Mouse (Mus musculus) MEL (cell line): Measurements from ENCODE around the gene Tpcn2. TPM values are rescaled to one million over a fixed set of nuclear protein-coding genes. Genes with fewer than 3 reads are reported as not detected.

Source experiments
- DNase-seq: peaks from one replicate; pipeline ENCODE4 v3.0.0; 2011; ENCODE audit warnings: low read depth, low spot score
- H3K27ac ChIP-seq: 2 replicates; pipeline ENCODE4 v1.5.1; 2012; ENCODE audit warnings: low read depth, mild to moderate bottlenecking, control low read depth, low read length, moderate library complexity; ENCODE audit not compliant: control insufficient read depth
- H3K27me3 ChIP-seq, 2 experiments: fragments of 150-350 bp in 1 of 2; sonication (generic) in 1 of 2; 2 replicates each; pipeline ENCODE4 v1.6.1; 2012; ENCODE audit warnings: low read length in 2 of 2, mild to moderate bottlenecking in 2 of 2, improper control_type of control experiment in 1 of 2, moderate library complexity in 1 of 2; ENCODE audit not compliant: insufficient read depth in 2 of 2, control insufficient read depth in 1 of 2
- H3K36me3 ChIP-seq, 2 experiments: 2 replicates each; pipeline ENCODE4 v1.6.1; 2012 to 2014; ENCODE audit warnings: low read length in 2 of 2, improper control_type of control experiment in 1 of 2, inconsistent platforms in 1 of 2, mild to moderate bottlenecking in 1 of 2; ENCODE audit not compliant: insufficient read depth in 2 of 2, control insufficient read depth in 1 of 2
- H3K4me1 ChIP-seq, 2 experiments: fragments of 150-350 bp in 1 of 2; sonication (generic) in 1 of 2; 2 replicates each; pipeline ENCODE4 v1.6.1; 2012; ENCODE audit warnings: low read length in 2 of 2, improper control_type of control experiment in 1 of 2, mild to moderate bottlenecking in 1 of 2; ENCODE audit not compliant: insufficient read depth in 2 of 2, control insufficient read depth in 1 of 2
- H3K4me3 ChIP-seq, 2 experiments: fragments of 150-350 bp in 1 of 2; sonication (generic) in 1 of 2; 2 replicates each; pipeline ENCODE4 v1.5.1; 2012; ENCODE audit warnings: low read depth in 2 of 2, low read length in 2 of 2, mild to moderate bottlenecking in 2 of 2, moderate library complexity in 2 of 2, control low read depth in 1 of 2, improper control_type of control experiment in 1 of 2; ENCODE audit not compliant: control insufficient read depth in 1 of 2, insufficient read depth in 1 of 2
- H3K79me2 ChIP-seq: 2 replicates; pipeline ENCODE4 v1.6.1; 2012; ENCODE audit warnings: mild to moderate bottlenecking, low read length, moderate library complexity; ENCODE audit not compliant: control insufficient read depth, poor library complexity, insufficient read depth
- H3K9ac ChIP-seq: 2 replicates; pipeline ENCODE4 v1.6.1; 2012; ENCODE audit warnings: low read depth, mild to moderate bottlenecking, control low read depth, low read length, moderate library complexity; ENCODE audit not compliant: control insufficient read depth, poor library complexity, severe bottlenecking
- H3K9me3 ChIP-seq: fragments of 150-350 bp; sonication (generic); replicated peaks from 2 replicates; pipeline ENCODE4 v1.6.1; 2012; ENCODE audit warnings: mild to moderate bottlenecking, low read length, improper control_type of control experiment, moderate library complexity; ENCODE audit not compliant: insufficient read depth
- ETS1 ChIP-seq: IDR thresholded peaks from 2 replicates; pipeline ENCODE4 v1.6.1; 2012; ENCODE audit warnings: low read depth, mild to moderate bottlenecking, inconsistent platforms, low read length, improper control_type of control experiment, moderate library complexity
- JUND ChIP-seq: IDR thresholded peaks from 2 replicates; pipeline ENCODE4 v1.6.1; 2011; ENCODE audit warnings: low read depth, mild to moderate bottlenecking, improper control_type of control experiment, low read length
- MAFK ChIP-seq: IDR thresholded peaks from 2 replicates; pipeline ENCODE4 v1.6.1; 2011; ENCODE audit warnings: low read depth, mild to moderate bottlenecking, low read length, improper control_type of control experiment, borderline replicate concordance
- MAX ChIP-seq: IDR thresholded peaks from 2 replicates; pipeline ENCODE4 v1.6.1; 2011; ENCODE audit warnings: low read length, improper control_type of control experiment
- MAZ ChIP-seq: IDR thresholded peaks from 2 replicates; pipeline ENCODE4 v1.6.1; 2012; ENCODE audit warnings: low read depth, mild to moderate bottlenecking, inconsistent platforms, low read length, improper control_type of control experiment
- MEF2A ChIP-seq: IDR thresholded peaks from 2 replicates; pipeline ENCODE4 v1.6.1; 2014; ENCODE audit warnings: low read depth, mild to moderate bottlenecking, inconsistent platforms, low read length, improper control_type of control experiment; ENCODE audit not compliant: poor library complexity, insufficient replicate concordance, severe bottlenecking; ENCODE audit errors: extremely low read depth
- MYB ChIP-seq: IDR thresholded peaks from 2 replicates; pipeline ENCODE4 v1.6.1; 2011; ENCODE audit warnings: mild to moderate bottlenecking, low read depth, low read length, improper control_type of control experiment
- RAD21 ChIP-seq: IDR thresholded peaks from 2 replicates; pipeline ENCODE4 v1.6.1; 2011; ENCODE audit warnings: mild to moderate bottlenecking, low read depth, low read length, improper control_type of control experiment
- SIN3A ChIP-seq: IDR thresholded peaks from 2 replicates; pipeline ENCODE4 v1.6.1; 2012; ENCODE audit warnings: low read length, improper control_type of control experiment, inconsistent platforms
- UBTF ChIP-seq: IDR thresholded peaks from 2 replicates; pipeline ENCODE4 v1.6.1; 2012; ENCODE audit warnings: low read depth, mild to moderate bottlenecking, inconsistent platforms, low read length, improper control_type of control experiment, moderate library complexity, borderline replicate concordance; ENCODE audit not compliant: insufficient read depth
- USF1 ChIP-seq: IDR thresholded peaks from 2 replicates; pipeline ENCODE4 v1.6.1; 2014; ENCODE audit warnings: low read depth, mild to moderate bottlenecking, inconsistent platforms, low read length, improper control_type of control experiment, moderate library complexity
- USF2 ChIP-seq, 2 experiments: IDR thresholded peaks; 2 replicates each; pipeline ENCODE4 v1.6.1; 2011 to 2012; ENCODE audit warnings: improper control_type of control experiment in 2 of 2, low read length in 2 of 2, borderline replicate concordance in 1 of 2, inconsistent platforms in 1 of 2, low read depth in 1 of 2, mild to moderate bottlenecking in 1 of 2; ENCODE audit not compliant: insufficient read depth in 1 of 2
- ZKSCAN1 ChIP-seq: IDR thresholded peaks from 2 replicates; pipeline ENCODE4 v1.6.1; 2012; ENCODE audit warnings: low read depth, mild to moderate bottlenecking, inconsistent platforms, low read length, improper control_type of control experiment, moderate library complexity
- ZMIZ1 ChIP-seq: IDR thresholded peaks from 2 replicates; pipeline ENCODE4 v1.6.1; 2012; ENCODE audit warnings: low read depth, mild to moderate bottlenecking, inconsistent platforms, low read length, improper control_type of control experiment, moderate library complexity
- ZNF384 ChIP-seq: IDR thresholded peaks from 2 replicates; pipeline ENCODE4 v1.6.1; 2012; ENCODE audit warnings: low read depth, mild to moderate bottlenecking, inconsistent platforms, low read length, improper control_type of control experiment
- polyA plus RNA-seq, 2 experiments: library from polyadenylated mRNA; stranded (reverse) in 1 of 2; unstranded in 1 of 2; fragments of >175 nt in 1 of 2; fragments of >200 nt in 1 of 2; gene quantifications; 2 replicates each; pipeline versions ENCODE4 v1.2.1 to v1.2.4; 2012; ENCODE audit warnings: low replicate concordance in 2 of 2, low read depth in 1 of 2; ENCODE audit not compliant: insufficient read length in 2 of 2, insufficient read depth in 1 of 2, missing spikeins in 1 of 2
- total RNA-seq: library from RNA; depleted of rRNA; stranded (reverse); fragments of 300-350 nt; gene quantifications from 2 replicates; pipeline ENCODE4 v1.2.3, GENCODE M21; 2012

The Tpcn2 gene
- total and polyA plus RNA-seq, 3 experiments: 6.4 to 10.3 TPM; not detected in 1

GRCm38 (mm10) chr7:145308866-145309265, 25.1 kb upstream of the Tpcn2 start:
- no peaks in the 10 kb centered on the region for H3K4me1 ChIP-seq
- no peaks in the 10 kb centered on the region for H3K79me2 ChIP-seq
- no peak overlapping the region for H3K27ac ChIP-seq
- no peak overlapping the region for H3K4me3 ChIP-seq
- no peak overlapping the region for H3K9ac ChIP-seq
- H3K36me3 ChIP-seq: no peaks in the 10 kb centered on the region
- TF ChIP-seq MEF2A: no peak
- no peak for TF ChIP-seq RAD21
- TF ChIP-seq ZKSCAN1: no peak
- no peak for TF ChIP-seq USF1
- TF ChIP-seq USF2 (IDR thresholded peaks at IDR 0.05; ENCODE audit: borderline replicate concordance in 1 of 2, insufficient read depth in 1 of 2, low read depth in 1 of 2, low read length in 2 of 2): no peak
- TF ChIP-seq ETS1: no peak
- TF ChIP-seq MYB: no peak
- TF ChIP-seq MAX: no peak
- no peak for TF ChIP-seq MAFK
- no peaks in the 10 kb centered on the region for H3K27me3 ChIP-seq
- no peaks in the 10 kb centered on the region for H3K9me3 ChIP-seq
- no peak for DNase-seq

DNA sequence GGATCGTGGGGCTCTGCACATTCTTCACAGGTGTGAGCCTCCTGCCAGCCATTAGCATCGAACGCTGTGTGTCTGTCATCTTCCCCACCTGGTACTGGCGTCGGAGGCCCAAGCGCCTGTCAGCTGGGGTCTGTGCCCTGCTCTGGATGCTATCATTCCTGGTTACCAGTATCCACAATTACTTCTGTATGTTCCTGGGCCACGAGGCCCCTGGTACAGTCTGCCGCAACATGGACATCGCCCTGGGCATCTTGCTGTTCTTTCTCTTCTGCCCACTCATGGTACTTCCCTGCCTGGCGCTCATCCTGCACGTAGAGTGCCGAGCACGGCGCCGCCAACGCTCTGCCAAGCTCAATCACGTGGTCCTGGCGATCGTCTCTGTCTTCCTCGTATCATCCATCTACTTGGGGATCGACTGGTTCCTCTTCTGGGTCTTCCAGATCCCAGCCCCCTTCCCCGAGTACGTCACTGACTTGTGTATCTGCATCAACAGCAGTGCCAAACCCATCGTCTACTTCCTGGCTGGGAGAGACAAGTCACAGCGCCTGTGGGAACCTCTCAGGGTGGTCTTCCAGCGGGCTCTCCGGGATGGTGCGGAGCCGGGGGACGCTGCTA, 24.4 kb upstream of the Tpcn2 start:
- TF ChIP-seq MAFK: no peak
- no peak for TF ChIP-seq MAZ
- no peak for TF ChIP-seq JUND
- TF ChIP-seq ZNF384: no peak
- TF ChIP-seq UBTF: no peak
- TF ChIP-seq ZMIZ1: no peak
- no peak for TF ChIP-seq SIN3A
- H3K4me3 ChIP-seq: no peak overlapping the region
- H3K9ac ChIP-seq: no peak overlapping the region
- H3K79me2 ChIP-seq: no peaks in the 10 kb centered on the region
- H3K4me1 ChIP-seq: no peaks in the 10 kb centered on the region
- H3K9me3 ChIP-seq: no peaks in the 10 kb centered on the region
- no peak for DNase-seq
- no peak overlapping the region for H3K27ac ChIP-seq
- H3K36me3 ChIP-seq: no peaks in the 10 kb centered on the region
- no peaks in the 10 kb centered on the region for H3K27me3 ChIP-seq
